Mouse (Mus musculus) neural tube, embryonic 12.5 days (tissue): ENCODE results near the gene Gm17581. TPM values are rescaled to one million over a fixed set of nuclear protein-coding genes. Genes with fewer than 3 reads are reported as not detected.

Experiments used
- polyA plus RNA-seq: library from polyadenylated mRNA; unstranded; fragments of >200 nt; fragmentation: Nextera tagmentation; extraction: Ambion mirVana; gene quantifications from 2 replicates; pipeline ENCODE4 v1.2.1, GENCODE M21; 2016

Gene Gm17581
- polyA plus RNA-seq, 1 experiment from 2014 or later, result not detected

Other genes starting within 250 kb of the Gm17581 start
- gene Acss2, start 217.9 kb downstream of the Gm17581 start, polyA plus RNA-seq, result 27.9 and 31.2 TPM in 2 replicates
- 50.1 and 51.1 TPM in 2 replicates for gene Ggt7, start 217.6 kb downstream of the Gm17581 start, polyA plus RNA-seq
- 15.5 and 16.1 TPM in 2 replicates for gene Gss, start 143.1 kb downstream of the Gm17581 start, polyA plus RNA-seq
- 0.78 and 1.3 TPM in 2 replicates for gene Myh7b, start 124.7 kb downstream of the Gm17581 start, polyA plus RNA-seq
- 187 and 188 TPM in 2 replicates for gene Trpc4ap, start 43.5 kb downstream of the Gm17581 start, polyA plus RNA-seq
- gene Edem2, start 6.4 kb downstream of the Gm17581 start, polyA plus RNA-seq, result 37.4 and 39.6 TPM in 2 replicates
- gene Procr, start 15.3 kb upstream of the Gm17581 start, polyA plus RNA-seq, result 3.8 and 4.0 TPM in 2 replicates
- gene Mmp24, start 39.5 kb upstream of the Gm17581 start, polyA plus RNA-seq, result 7.3 and 8.8 TPM in 2 replicates
- gene BC029722, start 83.6 kb upstream of the Gm17581 start, polyA plus RNA-seq, result 20.8 and 23.7 TPM in 2 replicates
- 173 and 177 TPM in 2 replicates for gene Eif6, start 91.1 kb upstream of the Gm17581 start, polyA plus RNA-seq
- 0.63 TPM in 2 replicates for gene Fam83c, start 99.0 kb upstream of the Gm17581 start, polyA plus RNA-seq
- gene Uqcc1, start 194.4 kb upstream of the Gm17581 start, polyA plus RNA-seq, result 74.5 and 74.6 TPM in 2 replicates
- not detected in 2 replicates for gene Gm15557, start 204.9 kb upstream of the Gm17581 start, polyA plus RNA-seq
- gene Gdf5, start 209.5 kb upstream of the Gm17581 start, polyA plus RNA-seq, result 1.2 and 2.0 TPM in 2 replicates
- gene Cep250, start 220.6 kb upstream of the Gm17581 start, polyA plus RNA-seq, result 19.3 and 23.0 TPM in 2 replicates